Mouse (Mus musculus): ENCODE results near the gene Gm11213. TPM values are rescaled to one million over a fixed set of nuclear protein-coding genes. Genes with fewer than 3 reads are reported as not detected.

Gm11213 gene
- polyA plus RNA-seq, 1 experiment, result not detected

GRCm38 (mm10) chr4:63586240-63586639, 18.8 kb downstream of the Gm11213 start:
- H3K4me3 ChIP-seq (ENCODE audit: insufficient read depth, low read length), result no peak overlapping the region
- TF ChIP-seq CTCF (IDR thresholded peaks at IDR 0.05; ENCODE audit: low read depth, low read length) (no peak), POLR2A (IDR thresholded peaks at IDR 0.05; ENCODE audit: borderline replicate concordance, low read depth, low read length) (no peak)
- H3K4me1 ChIP-seq (ENCODE audit: control insufficient read depth, insufficient read depth, low read length), result peaks cover 5% of the 10 kb centered on the region
- H3K27ac ChIP-seq (ENCODE audit: insufficient read depth, low read depth, low read length), result no peak overlapping the region

GRCm38 (mm10) chr4:63585216-63585615, 19.8 kb downstream of the Gm11213 start:
- Histone ChIP-seq H3K4me1 (ENCODE audit: control insufficient read depth, insufficient read depth, low read length) (peaks cover 3% of the 10 kb centered on the region), H3K4me3 (ENCODE audit: insufficient read depth, low read length) (no peak overlapping the region), H3K27ac (ENCODE audit: insufficient read depth, low read depth, low read length) (no peak overlapping the region)
- TF ChIP-seq CTCF (IDR thresholded peaks at IDR 0.05; ENCODE audit: low read depth, low read length), result no peak
- no peak for TF ChIP-seq POLR2A (IDR thresholded peaks at IDR 0.05; ENCODE audit: borderline replicate concordance, low read depth, low read length)

- Histone ChIP-seq H3K4me3 (ENCODE audit: insufficient read depth, low read length) (no peak overlapping the region), H3K27ac (ENCODE audit: insufficient read depth, low read depth, low read length) (no peak overlapping the region), H3K4me1 (ENCODE audit: control insufficient read depth, insufficient read depth, low read length) (no peaks in the 10 kb centered on the region)
- TF ChIP-seq POLR2A (IDR thresholded peaks at IDR 0.05; ENCODE audit: borderline replicate concordance, low read depth, low read length), result no peak
- no peak for TF ChIP-seq CTCF (IDR thresholded peaks at IDR 0.05; ENCODE audit: low read depth, low read length)
Observed at GRCm38 (mm10) chr4:63582580-63582979, 22.5 kb downstream of the Gm11213 start.

DNA sequence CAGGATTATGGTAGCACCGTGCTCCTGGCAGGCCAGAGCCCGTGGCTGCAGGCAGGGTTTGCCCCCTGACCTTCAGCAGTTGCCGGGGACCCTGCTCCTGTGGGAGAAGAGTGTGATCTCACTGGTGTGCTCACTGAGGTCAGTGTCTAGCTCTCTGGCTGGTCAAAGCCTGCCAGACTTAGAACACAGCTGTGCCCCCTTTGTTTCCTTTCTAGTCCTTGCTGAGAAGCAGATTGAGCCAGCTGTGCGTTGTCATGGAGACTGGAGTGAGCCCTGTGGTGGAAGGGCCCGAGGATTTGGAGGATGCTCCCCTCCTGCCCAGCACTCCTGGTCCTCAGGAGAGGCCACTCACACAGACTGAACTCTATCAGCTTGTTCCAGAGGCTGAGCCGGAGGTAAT, 25.0 kb downstream of the Gm11213 start:
- Histone ChIP-seq H3K27ac (ENCODE audit: insufficient read depth, low read depth, low read length) (no peak overlapping the region), H3K4me3 (ENCODE audit: insufficient read depth, low read length) (no peak overlapping the region), H3K4me1 (ENCODE audit: control insufficient read depth, insufficient read depth, low read length) (no peaks in the 10 kb centered on the region)
- no peak for TF ChIP-seq CTCF (IDR thresholded peaks at IDR 0.05; ENCODE audit: low read depth, low read length)
- TF ChIP-seq POLR2A (IDR thresholded peaks at IDR 0.05; ENCODE audit: borderline replicate concordance, low read depth, low read length), result no peak

GRCm38 (mm10) chr4:63579649-63580048, 25.4 kb downstream of the Gm11213 start:
- TF ChIP-seq CTCF (IDR thresholded peaks at IDR 0.05; ENCODE audit: low read depth, low read length), result no peak
- no peak for TF ChIP-seq POLR2A (IDR thresholded peaks at IDR 0.05; ENCODE audit: borderline replicate concordance, low read depth, low read length)
- no peak overlapping the region for H3K4me3 ChIP-seq (ENCODE audit: insufficient read depth, low read length)
- H3K4me1 ChIP-seq (ENCODE audit: control insufficient read depth, insufficient read depth, low read length), result no peaks in the 10 kb centered on the region
- no peak overlapping the region for H3K27ac ChIP-seq (ENCODE audit: insufficient read depth, low read depth, low read length)

- TF ChIP-seq CTCF (IDR thresholded peaks at IDR 0.05; ENCODE audit: low read depth, low read length) (no peak), POLR2A (IDR thresholded peaks at IDR 0.05; ENCODE audit: borderline replicate concordance, low read depth, low read length) (no peak)
- Histone ChIP-seq H3K27ac (ENCODE audit: insufficient read depth, low read depth, low read length) (no peak overlapping the region), H3K4me3 (ENCODE audit: insufficient read depth, low read length) (no peak overlapping the region), H3K4me1 (ENCODE audit: control insufficient read depth, insufficient read depth, low read length) (no peaks in the 10 kb centered on the region)
Observed at GRCm38 (mm10) chr4:63572621-63573020, 32.4 kb downstream of the Gm11213 start.

- TF ChIP-seq CTCF (IDR thresholded peaks at IDR 0.05; ENCODE audit: low read depth, low read length), result no peak
- TF ChIP-seq POLR2A (IDR thresholded peaks at IDR 0.05; ENCODE audit: borderline replicate concordance, low read depth, low read length), result no peak
- H3K4me1 ChIP-seq (ENCODE audit: control insufficient read depth, insufficient read depth, low read length), result no peaks in the 10 kb centered on the region
- no peak overlapping the region for H3K4me3 ChIP-seq (ENCODE audit: insufficient read depth, low read length)
- H3K27ac ChIP-seq (ENCODE audit: insufficient read depth, low read depth, low read length), result no peak overlapping the region
Observed at GRCm38 (mm10) chr4:63570208-63570781, 34.8 kb downstream of the Gm11213 start.

- TF ChIP-seq POLR2A (IDR thresholded peaks at IDR 0.05; ENCODE audit: borderline replicate concordance, low read depth, low read length), result no peak
- TF ChIP-seq CTCF (IDR thresholded peaks at IDR 0.05; ENCODE audit: low read depth, low read length), result no peak
- no peak overlapping the region for H3K4me3 ChIP-seq (ENCODE audit: insufficient read depth, low read length)
- no peak overlapping the region for H3K27ac ChIP-seq (ENCODE audit: insufficient read depth, low read depth, low read length)
- H3K4me1 ChIP-seq (ENCODE audit: control insufficient read depth, insufficient read depth, low read length), result no peaks in the 10 kb centered on the region
Observed at GRCm38 (mm10) chr4:63569322-63569721, 35.7 kb downstream of the Gm11213 start.

DNA sequence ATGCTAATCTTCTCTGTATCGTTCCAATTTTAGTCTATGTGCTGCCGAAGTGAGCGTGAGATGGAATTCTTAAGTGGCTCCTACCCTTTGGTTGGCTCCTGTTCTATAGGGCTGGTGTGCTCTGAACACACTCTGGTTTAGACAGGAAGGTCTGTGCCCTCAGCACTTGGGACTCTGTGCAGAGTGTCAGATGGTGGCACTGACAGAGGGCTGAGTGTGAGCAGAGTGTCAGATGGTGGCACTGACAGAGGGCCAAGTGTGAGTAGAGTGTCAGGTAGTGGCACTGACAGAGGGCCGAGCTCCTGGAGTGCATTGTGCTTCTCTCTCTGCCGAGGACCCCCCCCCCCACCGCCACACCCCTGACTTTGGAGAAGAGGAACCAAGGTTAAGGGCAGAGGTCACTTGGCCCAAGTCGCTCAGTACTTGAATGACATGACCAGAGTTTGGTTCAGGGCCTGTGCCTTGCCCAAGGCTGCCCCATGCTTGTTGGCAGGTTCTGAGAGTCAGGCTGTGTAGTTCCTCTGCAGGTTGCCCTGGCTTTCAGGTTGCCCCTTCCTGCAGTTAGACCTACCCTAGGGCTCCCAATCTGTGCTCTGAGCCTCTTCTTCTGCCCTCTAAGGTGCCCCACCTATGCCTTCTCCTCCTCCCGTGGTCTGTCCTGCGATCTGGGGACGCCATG, 37.2 kb downstream of the Gm11213 start:
- no peak overlapping the region for H3K27ac ChIP-seq (ENCODE audit: insufficient read depth, low read depth, low read length)
- no peak overlapping the region for H3K4me3 ChIP-seq (ENCODE audit: insufficient read depth, low read length)
- no peak for TF ChIP-seq CTCF (IDR thresholded peaks at IDR 0.05; ENCODE audit: low read depth, low read length)
- TF ChIP-seq POLR2A (IDR thresholded peaks at IDR 0.05; ENCODE audit: borderline replicate concordance, low read depth, low read length), result no peak
- peaks cover 7% of the 10 kb centered on the region for H3K4me1 ChIP-seq (ENCODE audit: control insufficient read depth, insufficient read depth, low read length)

GRCm38 (mm10) chr4:63562742-63563141, 42.3 kb downstream of the Gm11213 start:
- H3K27ac ChIP-seq (ENCODE audit: insufficient read depth, low read depth, low read length), result peak overlapping the region; percentile 96
- H3K4me1 ChIP-seq (ENCODE audit: control insufficient read depth, insufficient read depth, low read length), result peaks cover 38% of the 10 kb centered on the region
- H3K4me3 ChIP-seq (ENCODE audit: insufficient read depth, low read length), result peak overlapping the region; percentile 47
- TF ChIP-seq POLR2A (IDR thresholded peaks at IDR 0.05; ENCODE audit: borderline replicate concordance, low read depth, low read length), result no peak

Measured in bone marrow macrophage, adult 2 months (primary cell).